Comparison of ENCODE assay signal across 1 mouse cellular context in genomic region chr10:128036746-128037425, GRCm38 (mm10).
TF ChIP-seq lines count a peak whose summit lies in the region.

No protein-coding gene starts in this region.

TF ChIP-seq in MEL, 35 proteins besides CTCF, POLR2A, EP300 and RAD21 (continued from another document):
- TF ChIP-seq ELF1 (IDR thresholded peaks at IDR 0.05; ENCODE audit: low read depth, low read length): no peak
- no peak for TF ChIP-seq TAL1 (IDR thresholded peaks at IDR 0.05; ENCODE audit: low read length)
- TF ChIP-seq SMC3 (IDR thresholded peaks at IDR 0.05; ENCODE audit: low read depth, low read length): no peak
- no peak; the same call in 1 of the 2 replicates for TF ChIP-seq CHD1 (IDR thresholded peaks at IDR 0.05; ENCODE audit: low read depth, low read length)
- peak; percentile 81 for TF ChIP-seq MAX (IDR thresholded peaks at IDR 0.05; ENCODE audit: low read length)
- TF ChIP-seq KAT2A (conservative IDR thresholded peaks at IDR 0.05; ENCODE audit: low read depth, low read length): no peak; the same call in 1 of the 2 replicates
- peak; percentile 78 for TF ChIP-seq ETS1 (IDR thresholded peaks at IDR 0.05; ENCODE audit: low read depth, low read length)
- no peak for TF ChIP-seq ZKSCAN1 (IDR thresholded peaks at IDR 0.05; ENCODE audit: low read depth, low read length)
- 0 out of 2 replicates have a peak, but pooled peaks have one; percentile 60 for TF ChIP-seq ZMIZ1 (IDR thresholded peaks at IDR 0.05; ENCODE audit: low read depth, low read length)
- no peak for TF ChIP-seq GABPA (IDR thresholded peaks at IDR 0.05; ENCODE audit: low read depth, low read length)
